Mouse (Mus musculus): ENCODE results near the gene Nat8f5. TPM values are rescaled to one million over a fixed set of nuclear protein-coding genes. Genes with fewer than 3 reads are reported as not detected.
"Not testable (repeated sequence)": the region's sequence is repeated elsewhere in the genome, so short reads cannot be mapped to it uniquely, and the experiment has no call there.

The Nat8f5 gene
- polyA plus RNA-seq, 1 experiment from 2014 or later: not detected

DNA sequence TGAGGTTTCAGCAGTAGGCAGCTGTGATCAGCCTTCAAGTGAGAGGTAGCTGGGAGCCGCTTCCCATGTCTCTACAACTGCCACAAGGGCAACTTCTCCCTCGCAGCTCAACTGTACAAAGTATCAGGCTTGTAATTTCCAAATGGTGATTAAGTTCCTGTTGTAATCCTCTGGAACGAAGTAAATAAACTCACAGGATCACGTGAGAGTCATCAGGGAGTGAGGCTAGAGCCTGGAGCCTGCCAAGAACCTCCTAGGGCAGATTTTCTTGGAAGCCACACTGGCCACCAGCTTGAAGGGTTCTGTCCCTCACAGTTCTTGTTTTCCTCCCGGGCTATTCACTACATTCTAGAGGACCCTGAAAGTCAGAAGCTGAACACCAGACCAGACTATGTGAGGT, 17.6 kb downstream of the Nat8f5 start:
- 57% methylated on average over 5 of the region's 5 CpGs for WGBS
- not testable (repeated sequence) for H3K9me3 ChIP-seq (ENCODE audit: low read depth, low read length); H3K27me3 ChIP-seq (ENCODE audit: insufficient read depth, low read length); H3K27ac ChIP-seq (ENCODE audit: low read depth); DNase-seq; H3K36me3 ChIP-seq (ENCODE audit: insufficient read depth); H3K4me3 ChIP-seq (ENCODE audit: low read depth, low read length); H3K4me2 ChIP-seq; H3K4me1 ChIP-seq (ENCODE audit: insufficient read depth); ATAC-seq (ENCODE audit: insufficient read depth); H3K9ac ChIP-seq

Small RNAs within 50 kb of the gene (microRNA-seq; reads per million reads assigned to microRNA genes)
- gene Mir6375 (ENCODE audit: borderline number of aligned reads): not detected

Other genes starting within 250 kb of the Nat8f5 start
- 7.1 and 7.8 TPM in 2 replicates for gene Alms1, start 233.4 kb downstream of the Nat8f5 start, polyA plus RNA-seq (2014; fragmentation: Nextera tagmentation; extraction: Ambion mirVana)
- not detected in 2 replicates for gene Nat8f7, start 107.8 kb downstream of the Nat8f5 start, polyA plus RNA-seq (2014; fragmentation: Nextera tagmentation; extraction: Ambion mirVana)
- gene Nat8f3, start 55.2 kb downstream of the Nat8f5 start, polyA plus RNA-seq (2014; fragmentation: Nextera tagmentation; extraction: Ambion mirVana): 0.12 and 0.19 TPM in 2 replicates
- not detected in 2 replicates for gene Nat8f6, start within 50 bp of the Nat8f5 start, polyA plus RNA-seq (2014; fragmentation: Nextera tagmentation; extraction: Ambion mirVana)
- not detected in 2 replicates for gene Nat8, start 11.1 kb upstream of the Nat8f5 start, polyA plus RNA-seq (2014; fragmentation: Nextera tagmentation; extraction: Ambion mirVana)
- not detected in 2 replicates for gene Nat8f2, start 48.2 kb upstream of the Nat8f5 start, polyA plus RNA-seq (2014; fragmentation: Nextera tagmentation; extraction: Ambion mirVana)
- 4.9 and 5.4 TPM in 2 replicates for gene Nat8f4, start 83.9 kb upstream of the Nat8f5 start, polyA plus RNA-seq (2014; fragmentation: Nextera tagmentation; extraction: Ambion mirVana)
- 29.1 and 32.8 TPM in 2 replicates for gene Tprkb, start 90.9 kb upstream of the Nat8f5 start, polyA plus RNA-seq (2014; fragmentation: Nextera tagmentation; extraction: Ambion mirVana)
- gene Nat8f1, start 94.7 kb upstream of the Nat8f5 start, polyA plus RNA-seq (2014; fragmentation: Nextera tagmentation; extraction: Ambion mirVana): 2.2 and 3.6 TPM in 2 replicates
- 50.0 and 56.3 TPM in 2 replicates for gene Dusp11, start 140.7 kb upstream of the Nat8f5 start, polyA plus RNA-seq (2014; fragmentation: Nextera tagmentation; extraction: Ambion mirVana)
- not detected in 2 replicates for gene Figla, start 195.2 kb upstream of the Nat8f5 start, polyA plus RNA-seq (2014; fragmentation: Nextera tagmentation; extraction: Ambion mirVana)
- gene Add2, start 207.7 kb upstream of the Nat8f5 start, polyA plus RNA-seq (2014; fragmentation: Nextera tagmentation; extraction: Ambion mirVana): 1.6 and 2.2 TPM in 2 replicates

Measured in lung, embryonic 14.5 days (tissue).